Mouse (Mus musculus): Measurements from ENCODE around the gene Cd81.

DNA sequence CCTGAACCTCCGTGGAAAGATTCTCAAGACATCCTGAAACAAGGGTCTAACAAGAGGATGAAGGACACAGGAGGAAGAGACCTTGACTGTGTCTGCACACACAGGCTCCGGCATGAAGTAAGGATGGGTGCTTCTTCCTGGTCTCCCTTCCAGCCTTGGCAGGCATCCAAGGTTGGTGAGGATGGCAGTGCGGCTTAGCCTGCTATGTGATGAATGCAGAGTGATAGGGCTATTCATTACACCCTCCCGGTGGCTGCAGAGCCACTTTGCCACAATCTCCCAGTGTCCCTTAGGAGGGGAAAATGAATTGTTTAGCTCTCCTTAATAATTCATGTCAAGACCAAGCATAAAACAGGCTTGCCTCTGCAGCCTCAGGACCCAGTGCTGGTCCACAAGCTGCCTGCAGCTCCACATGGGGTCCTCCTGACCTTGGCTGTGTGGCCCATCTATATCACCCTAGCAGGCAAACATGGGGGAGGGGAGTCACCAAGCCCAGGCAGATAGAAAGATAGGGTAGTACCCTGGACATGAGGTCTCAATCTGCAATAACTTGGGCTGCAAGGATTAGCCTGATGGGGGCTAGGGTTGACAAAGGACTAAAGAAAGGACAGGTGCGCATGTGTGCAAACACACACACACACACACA, 40.2 kb upstream of the Cd81 start:
- TF ChIP-seq CTCF (IDR thresholded peaks at IDR 0.05; ENCODE audit: extremely low read depth, insufficient read depth, low read length) (no peak), POLR2A (IDR thresholded peaks at IDR 0.05; ENCODE audit: extremely low read depth, insufficient read depth, low read length) (no peak)

Data from cortical plate, adult 2 months (tissue).